Mouse (Mus musculus) spleen, adult 12 weeks (tissue): ENCODE data around the gene Prx.

Source experiments
- DNase-seq: peaks from one replicate; pipeline ENCODE4 v3.0.0; 2022; ENCODE audit warnings: low spot score

Gene Prx

DNA sequence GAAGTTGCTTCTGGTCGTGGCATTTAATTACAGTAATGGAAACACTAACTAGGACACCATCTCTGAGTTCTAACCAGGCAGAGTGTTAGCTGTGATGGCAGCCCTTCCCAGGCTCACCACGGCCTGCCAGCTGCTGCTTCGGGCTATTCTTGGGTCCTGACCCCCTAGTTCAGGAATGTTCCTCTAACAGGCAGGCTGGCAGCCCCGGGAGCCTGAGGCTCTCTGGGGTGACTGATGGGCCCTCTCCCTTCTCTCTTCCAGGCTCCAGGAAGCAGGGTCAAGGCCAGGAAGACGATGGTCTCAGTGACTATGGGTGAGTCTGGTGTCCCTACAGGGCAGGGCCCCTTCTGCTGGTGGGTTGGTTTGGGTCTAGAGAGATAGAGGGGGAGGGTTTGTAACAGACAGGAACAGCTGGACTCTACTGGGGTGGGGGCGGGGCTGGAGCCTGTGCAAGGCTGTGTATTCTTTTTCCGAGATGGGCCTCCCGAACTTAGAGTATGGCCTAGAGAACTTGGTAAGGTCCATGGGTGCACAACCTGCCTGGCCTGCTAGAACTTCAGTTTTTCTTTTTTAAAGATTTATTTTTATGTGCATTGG, 61.3 kb downstream of the Prx start:
- no peak for DNase-seq

DNA sequence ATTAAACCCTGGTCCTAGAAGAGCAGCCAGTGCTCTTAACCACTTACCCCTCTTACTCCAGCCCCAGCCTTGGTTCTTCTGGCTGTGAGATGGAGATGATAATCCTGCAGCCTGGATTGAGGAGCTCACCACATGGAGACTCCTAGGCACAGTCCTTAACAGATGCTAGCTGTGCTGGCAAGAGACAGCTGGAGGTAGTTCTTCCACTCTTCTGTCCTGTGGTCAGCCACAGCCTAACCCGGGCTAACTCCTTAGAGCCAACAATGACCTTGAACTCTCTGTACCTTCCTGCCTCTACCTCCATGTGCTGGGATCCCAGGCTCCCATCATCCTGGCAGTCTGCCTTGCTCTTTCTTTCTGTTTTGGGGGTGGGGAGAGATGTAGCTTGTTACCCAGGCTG, 61.9 kb downstream of the Prx start:
- DNase-seq, result no peak
